Mouse (Mus musculus) midbrain, embryonic 15.5 days (tissue): Measurements from ENCODE around the gene Dcaf8. TPM values are rescaled to one million over a fixed set of nuclear protein-coding genes. Genes with fewer than 3 reads are reported as not detected.
A peak's percentile ranks its signal among the peaks of the same experiment; 100 is the strongest.

Source experiments
- ATAC-seq: fragments of 200-750 bp; cut with Nextera tagmentation; replicated peaks from 2 replicates; pipeline ENCODE4 v1.8.0; 2017; ENCODE audit warnings: moderate TSS enrichment
- H3K27ac ChIP-seq: fragments of 300-500 bp; sonication (generic); 2 replicates; pipeline ENCODE4 v1.5.1; 2015; ENCODE audit warnings: mild to moderate bottlenecking, inconsistent platforms
- H3K27me3 ChIP-seq: fragments of 300-500 bp; sonication (generic); replicated peaks from 2 replicates; pipeline ENCODE4 v1.6.1; 2015; ENCODE audit warnings: inconsistent platforms
- H3K36me3 ChIP-seq: fragments of 300-500 bp; sonication (generic); replicated peaks from 2 replicates; pipeline ENCODE4 v1.6.1; 2015; ENCODE audit warnings: inconsistent platforms
- H3K4me1 ChIP-seq: fragments of 300-500 bp; sonication (generic); 2 replicates; pipeline ENCODE4 v1.6.1; 2015; ENCODE audit warnings: inconsistent platforms
- H3K4me2 ChIP-seq: fragments of 300-500 bp; sonication (generic); 2 replicates; pipeline ENCODE4 v1.6.1; 2015; ENCODE audit warnings: inconsistent platforms, mild to moderate bottlenecking, moderate library complexity
- H3K4me3 ChIP-seq: fragments of 300-500 bp; sonication (generic); 2 replicates; pipeline ENCODE4 v1.5.1; 2015; ENCODE audit warnings: mild to moderate bottlenecking, inconsistent platforms
- H3K9ac ChIP-seq: fragments of 300-500 bp; sonication (generic); 2 replicates; pipeline ENCODE4 v1.6.1; 2015; ENCODE audit warnings: mild to moderate bottlenecking, inconsistent platforms
- H3K9me3 ChIP-seq: fragments of 300-500 bp; sonication (generic); 2 replicates; pipeline ENCODE4 v1.6.1; 2016; ENCODE audit warnings: inconsistent platforms
- WGBS: fragments of 180-500 bp; shearing (Covaris S2); methylation state at CpG from one replicate; pipeline ENCODE4 v1.1.7; 2015; ENCODE audit warnings: mixed read lengths; 5-methylcytosine and 5-hydroxymethylcytosine counted together
- polyA plus RNA-seq: library from polyadenylated mRNA; unstranded; fragments of >200 nt; fragmentation: Nextera tagmentation; extraction: Ambion mirVana; gene quantifications from 2 replicates; pipeline ENCODE4 v1.2.1, GENCODE M21; 2015

Gene Dcaf8
- polyA plus RNA-seq, 1 experiment from 2014 or later = 94.7 TPM

DNA sequence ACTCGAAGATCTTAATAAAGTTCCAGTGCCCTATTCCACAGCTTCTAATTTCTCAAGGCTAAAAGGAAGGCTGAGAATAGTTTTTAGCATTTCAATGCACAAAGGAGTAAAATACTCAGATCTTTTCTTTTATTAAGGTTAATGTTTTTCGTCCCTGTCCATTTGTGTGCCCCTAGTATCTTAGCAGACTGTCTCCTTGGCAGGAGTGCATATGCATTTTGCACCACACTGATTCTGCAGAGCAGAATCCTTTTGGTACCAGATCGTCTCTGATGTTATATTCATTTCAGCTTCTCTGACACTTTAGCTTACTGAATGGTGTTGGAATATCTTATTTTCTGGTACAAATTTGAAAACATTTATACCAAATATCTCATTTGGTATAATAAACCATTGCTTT is 33.9 kb downstream of the Dcaf8 start:
- no peak for ATAC-seq
- H3K4me1 ChIP-seq = no peaks in the 10 kb centered on the region
- no peaks in the 10 kb centered on the region for H3K9me3 ChIP-seq
- H3K4me2 ChIP-seq = no peak overlapping the region
- no peak overlapping the region for H3K4me3 ChIP-seq
- peaks cover 34% of the 10 kb centered on the region; the same call in 1 of the 2 replicates for H3K36me3 ChIP-seq
- WGBS = 94% methylated on average over 3 of the region's 3 CpGs
- H3K9ac ChIP-seq = no peak overlapping the region
- no peak overlapping the region for H3K27ac ChIP-seq
- H3K27me3 ChIP-seq = no peaks in the 10 kb centered on the region

DNA sequence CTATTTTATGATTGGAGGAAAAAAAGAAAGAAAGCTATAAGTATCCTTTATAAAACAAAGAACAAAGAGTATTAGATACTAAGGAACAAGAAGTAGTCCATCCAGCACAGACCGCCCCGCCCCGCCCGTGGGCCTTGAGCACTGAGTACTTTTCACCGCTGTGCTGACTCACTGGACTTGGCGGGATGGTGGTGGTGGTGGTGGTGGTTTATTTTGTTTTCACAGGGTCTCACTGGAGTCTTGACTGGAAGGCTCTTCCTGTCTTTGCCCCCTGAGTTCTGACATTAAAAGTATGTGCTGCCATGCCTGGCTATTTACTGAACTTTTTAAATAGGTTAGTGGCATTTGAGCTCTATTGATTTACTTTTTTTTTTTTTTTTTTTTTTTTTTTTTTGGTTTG is 35.2 kb downstream of the Dcaf8 start:
- Histone ChIP-seq H3K4me2 (no peak overlapping the region), H3K36me3 (peaks cover 35% of the 10 kb centered on the region; the same call in 1 of the 2 replicates), H3K9me3 (no peaks in the 10 kb centered on the region), H3K4me1 (no peaks in the 10 kb centered on the region), H3K27me3 (no peaks in the 10 kb centered on the region), H3K27ac (no peak overlapping the region), H3K4me3 (no peak overlapping the region), H3K9ac (no peak overlapping the region)
- ATAC-seq = no peak
- 97% methylated on average over 6 of the region's 6 CpGs for WGBS

DNA sequence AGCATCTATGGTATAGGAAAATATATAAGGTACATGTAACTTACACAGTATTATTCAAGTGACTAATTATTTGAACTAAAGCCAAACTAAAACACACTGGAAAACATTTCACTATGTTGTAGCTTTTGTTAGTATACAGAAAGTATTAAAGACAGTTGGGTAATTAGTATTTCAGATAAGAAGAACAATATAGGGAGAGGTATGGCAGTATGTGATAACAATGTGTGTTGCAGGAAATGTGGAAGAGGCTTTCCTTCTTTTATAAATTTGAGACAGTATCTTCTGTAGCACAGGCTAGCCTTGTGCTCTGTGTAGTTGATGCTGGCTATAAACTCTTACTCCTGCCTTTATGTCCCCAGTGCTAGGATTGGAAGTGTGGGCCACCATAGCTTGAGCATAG is 36.0 kb downstream of the Dcaf8 start:
- Histone ChIP-seq H3K4me1 (no peaks in the 10 kb centered on the region), H3K36me3 (peaks cover 31% of the 10 kb centered on the region; the same call in 1 of the 2 replicates), H3K9me3 (no peaks in the 10 kb centered on the region), H3K9ac (no peak overlapping the region), H3K27ac (no peak overlapping the region), H3K4me3 (no peak overlapping the region), H3K4me2 (no peak overlapping the region), H3K27me3 (no peaks in the 10 kb centered on the region)
- no peak for ATAC-seq

DNA sequence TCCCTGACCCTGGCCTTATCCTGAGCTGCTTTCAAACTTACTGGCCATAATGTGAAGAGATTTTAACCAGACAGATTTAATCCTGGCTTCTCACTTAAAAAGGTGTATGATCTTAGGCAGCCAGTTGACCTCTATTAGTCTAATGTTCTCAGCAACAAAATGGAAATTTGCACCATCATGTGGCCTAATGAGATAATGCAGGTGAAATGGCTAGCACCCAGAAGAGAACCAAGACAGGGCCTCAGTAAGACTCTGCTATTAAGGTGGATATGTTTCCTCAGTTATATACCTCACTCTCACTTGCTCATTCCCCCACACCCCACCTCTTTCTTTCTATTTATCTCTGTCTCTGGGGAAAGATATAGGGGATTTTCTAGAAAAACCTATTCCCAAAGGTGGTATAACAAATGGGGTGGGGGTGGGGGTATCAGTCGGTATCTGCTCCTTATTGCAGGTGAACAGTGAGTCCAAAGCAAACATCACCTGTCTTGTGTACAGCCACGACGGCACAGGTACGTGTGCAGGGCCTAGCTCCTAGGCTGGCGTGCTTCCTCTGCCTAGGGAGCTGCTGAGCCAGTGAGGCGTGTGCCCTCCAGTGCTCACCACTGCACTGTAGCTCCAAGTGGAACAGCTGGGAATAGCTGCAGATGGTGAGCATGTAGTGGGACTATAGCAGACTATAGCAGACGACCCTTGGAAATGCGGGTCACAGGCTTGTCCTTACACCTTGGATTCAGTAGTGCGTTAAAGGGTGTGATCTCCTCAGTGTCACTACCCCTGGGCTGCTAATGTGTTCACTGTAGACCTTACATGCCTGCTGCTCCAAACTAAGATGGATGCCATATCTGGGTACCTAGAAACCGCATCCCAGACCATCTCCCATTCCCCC is 38.8 kb downstream of the Dcaf8 start:
- peak; percentile 63 for ATAC-seq
- Histone ChIP-seq H3K27ac (no peak overlapping the region), H3K4me1 (no peaks in the 10 kb centered on the region), H3K9ac (no peak overlapping the region), H3K4me2 (no peak overlapping the region), H3K36me3 (peaks cover 19% of the 10 kb centered on the region; the same call in 1 of the 2 replicates), H3K9me3 (no peaks in the 10 kb centered on the region), H3K27me3 (no peaks in the 10 kb centered on the region), H3K4me3 (no peak overlapping the region)
- 93% methylated on average over 10 of the region's 10 CpGs for WGBS

DNA sequence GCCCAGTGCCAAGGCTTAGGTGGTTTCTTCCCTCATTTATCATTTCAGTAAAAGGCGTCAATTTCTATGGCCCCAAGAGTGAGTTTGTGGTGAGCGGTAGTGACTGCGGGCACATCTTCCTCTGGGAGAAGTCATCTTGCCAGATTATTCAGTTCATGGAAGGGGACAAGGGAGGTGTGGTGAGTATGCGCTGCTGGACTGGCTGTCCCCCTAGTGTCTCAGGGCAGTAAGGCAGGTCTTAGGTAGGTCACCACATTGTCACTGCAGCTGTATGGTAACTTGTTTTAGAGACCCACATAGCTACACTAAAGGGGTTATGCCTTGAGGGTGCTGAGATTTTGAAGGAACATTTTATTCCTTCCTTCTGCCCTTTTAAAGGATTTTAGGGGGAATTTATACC is 41.0 kb downstream of the Dcaf8 start:
- no peaks in the 10 kb centered on the region for H3K4me1 ChIP-seq
- H3K4me2 ChIP-seq = no peak overlapping the region
- H3K4me3 ChIP-seq = no peak overlapping the region
- peaks cover 15% of the 10 kb centered on the region; the same call in 1 of the 2 replicates for H3K36me3 ChIP-seq
- no peak overlapping the region for H3K27ac ChIP-seq
- no peak for ATAC-seq
- no peaks in the 10 kb centered on the region for H3K9me3 ChIP-seq
- H3K27me3 ChIP-seq = no peaks in the 10 kb centered on the region
- H3K9ac ChIP-seq = no peak overlapping the region
- 48% methylated on average over 4 of the region's 4 CpGs for WGBS

DNA sequence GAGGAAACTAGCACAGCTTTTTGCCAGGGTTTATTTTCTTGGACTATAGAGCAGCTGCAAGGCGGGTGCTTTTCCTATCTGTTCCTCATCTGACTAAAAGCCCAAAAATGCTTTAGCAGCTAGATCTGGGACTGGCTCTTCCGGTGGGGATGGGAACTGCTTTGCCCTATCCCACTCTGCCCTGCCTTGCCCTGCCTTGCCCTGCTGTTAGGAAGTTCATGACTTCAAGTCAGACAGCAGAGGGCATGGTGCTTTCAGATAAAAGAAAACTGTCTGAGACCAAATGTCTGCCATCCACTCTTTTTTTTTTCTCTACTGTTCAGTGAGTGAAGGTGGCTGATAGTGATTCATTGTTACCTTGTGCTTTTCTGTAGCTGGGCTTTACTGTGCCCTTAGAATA is 43.7 kb downstream of the Dcaf8 start:
- no peak overlapping the region for H3K27ac ChIP-seq
- H3K9me3 ChIP-seq = no peaks in the 10 kb centered on the region
- no peaks in the 10 kb centered on the region for H3K27me3 ChIP-seq
- H3K4me3 ChIP-seq = no peak overlapping the region
- no peak overlapping the region for H3K9ac ChIP-seq
- ATAC-seq = no peak
- H3K36me3 ChIP-seq = peaks cover 27% of the 10 kb centered on the region; the same call in 1 of the 2 replicates
- 92% methylated on average over 2 of the region's 2 CpGs for WGBS
- H3K4me1 ChIP-seq = 0 out of 2 replicates have a peak, but pooled peaks cover 4% of the 10 kb centered on the region
- no peak overlapping the region for H3K4me2 ChIP-seq

DNA sequence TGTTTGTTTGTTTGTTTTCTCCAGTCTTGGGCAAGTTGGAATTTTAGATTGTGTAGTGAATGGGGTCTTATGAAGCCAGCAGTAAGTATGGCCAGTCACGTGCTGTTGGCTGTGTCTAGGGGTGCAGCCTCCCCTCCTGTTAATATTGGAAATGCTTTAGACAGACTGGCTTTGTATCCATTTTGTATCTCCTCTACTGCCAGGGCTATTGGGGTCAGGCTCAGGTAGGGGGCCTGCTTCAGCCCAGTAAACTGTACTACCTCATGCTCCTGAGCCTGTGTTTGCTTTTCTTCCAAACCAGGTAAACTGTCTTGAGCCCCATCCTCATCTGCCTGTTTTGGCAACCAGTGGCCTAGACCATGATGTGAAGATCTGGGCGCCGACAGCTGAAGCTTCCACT is 44.3 kb downstream of the Dcaf8 start:
- H3K4me2 ChIP-seq = no peak overlapping the region
- H3K36me3 ChIP-seq = peaks cover 25% of the 10 kb centered on the region; the same call in 1 of the 2 replicates
- no peak overlapping the region for H3K9ac ChIP-seq
- H3K4me3 ChIP-seq = no peak overlapping the region
- WGBS = 95% methylated on average over 3 of the region's 3 CpGs
- no peak overlapping the region for H3K27ac ChIP-seq
- no peaks in the 10 kb centered on the region for H3K27me3 ChIP-seq
- no peak for ATAC-seq
- H3K4me1 ChIP-seq = 0 out of 2 replicates have a peak, but pooled peaks cover 4% of the 10 kb centered on the region
- no peaks in the 10 kb centered on the region for H3K9me3 ChIP-seq

DNA sequence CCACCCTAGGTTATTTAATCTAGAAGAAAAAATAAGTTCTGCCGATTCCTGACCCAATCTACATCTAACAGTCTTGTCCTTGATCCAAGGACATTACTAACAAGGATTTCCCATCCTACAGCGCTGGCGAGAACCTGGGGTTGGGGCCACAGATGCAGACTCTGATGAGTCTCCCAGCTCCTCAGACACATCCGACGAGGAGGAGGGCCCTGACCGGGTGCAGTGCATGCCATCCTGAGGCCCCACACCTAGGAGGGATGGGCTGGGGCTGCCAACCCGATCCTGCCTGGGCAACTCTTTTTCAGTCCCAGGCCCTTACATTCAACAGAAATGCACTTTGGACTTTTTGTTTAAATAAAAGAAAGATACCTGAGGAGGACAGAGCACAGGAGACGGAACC is 46.6 kb downstream of the Dcaf8 start:
- ATAC-seq = no peak
- 77% methylated on average over 8 of the region's 8 CpGs for WGBS
- H3K27me3 ChIP-seq = no peaks in the 10 kb centered on the region
- H3K36me3 ChIP-seq = peaks cover 39% of the 10 kb centered on the region; the same call in 1 of the 2 replicates
- H3K9ac ChIP-seq = no peak overlapping the region
- H3K9me3 ChIP-seq = no peaks in the 10 kb centered on the region
- H3K4me1 ChIP-seq = peaks cover 5% of the 10 kb centered on the region; the same call in 1 of the 2 replicates
- no peak overlapping the region for H3K4me3 ChIP-seq
- H3K4me2 ChIP-seq = no peak overlapping the region
- H3K27ac ChIP-seq = no peak overlapping the region

DNA sequence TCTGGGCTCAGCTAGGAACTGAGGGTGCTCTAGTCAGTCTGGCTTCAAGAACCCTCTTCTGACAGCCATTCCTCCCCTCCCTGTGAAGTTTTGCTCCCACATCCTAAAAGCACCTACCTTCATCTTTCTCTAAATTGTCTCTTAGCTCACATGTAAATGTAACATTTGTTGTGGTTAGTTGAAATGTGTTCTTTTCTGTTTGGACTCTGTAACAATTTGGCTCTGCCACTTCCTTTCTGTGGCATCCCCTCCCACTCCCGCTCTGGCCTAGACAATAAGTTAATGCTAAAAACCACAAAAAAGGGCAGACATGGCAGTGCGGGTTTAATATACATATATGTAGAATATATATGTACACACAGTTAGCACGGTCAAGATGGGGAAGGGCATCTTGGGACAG is 49.3 kb downstream of the Dcaf8 start:
- Histone ChIP-seq H3K36me3 (peaks cover 38% of the 10 kb centered on the region; the same call in 1 of the 2 replicates), H3K27ac (no peak overlapping the region; the same call in 1 of the 2 replicates), H3K27me3 (no peaks in the 10 kb centered on the region), H3K4me1 (peaks cover 32% of the 10 kb centered on the region), H3K9me3 (no peaks in the 10 kb centered on the region), H3K4me2 (no peak overlapping the region), H3K9ac (no peak overlapping the region), H3K4me3 (no peak overlapping the region)
- no peak for ATAC-seq
- WGBS = 87% methylated on average over 3 of the region's 3 CpGs

DNA sequence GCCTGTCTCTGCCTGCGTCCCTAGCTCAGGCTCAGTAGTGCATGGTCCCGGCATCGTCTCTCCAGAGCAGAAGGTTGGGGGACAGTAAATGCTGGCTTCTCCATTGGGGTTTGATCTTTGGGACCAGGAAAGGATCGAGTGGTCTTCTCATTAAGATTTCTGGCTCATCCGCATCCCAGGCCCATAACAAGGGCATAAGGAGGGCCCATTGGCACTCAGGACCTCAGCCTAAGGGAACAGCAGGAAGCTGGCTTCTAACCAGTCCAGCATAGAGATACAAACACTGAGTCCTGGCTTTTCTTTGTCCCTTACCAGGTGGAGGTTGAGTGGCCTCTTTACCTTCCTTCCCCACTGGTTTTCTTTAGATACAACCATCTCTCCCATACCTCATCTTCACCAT is 50.0 kb downstream of the Dcaf8 start:
- H3K27me3 ChIP-seq = no peaks in the 10 kb centered on the region
- peaks cover 39% of the 10 kb centered on the region for H3K4me1 ChIP-seq
- no peak for ATAC-seq
- peaks cover 35% of the 10 kb centered on the region; the same call in 1 of the 2 replicates for H3K36me3 ChIP-seq
- WGBS = 80% methylated on average over 5 of the region's 5 CpGs
- H3K9me3 ChIP-seq = no peaks in the 10 kb centered on the region
- H3K4me3 ChIP-seq = no peak overlapping the region
- H3K27ac ChIP-seq = no peak overlapping the region
- H3K4me2 ChIP-seq = no peak overlapping the region
- H3K9ac ChIP-seq = no peak overlapping the region

DNA sequence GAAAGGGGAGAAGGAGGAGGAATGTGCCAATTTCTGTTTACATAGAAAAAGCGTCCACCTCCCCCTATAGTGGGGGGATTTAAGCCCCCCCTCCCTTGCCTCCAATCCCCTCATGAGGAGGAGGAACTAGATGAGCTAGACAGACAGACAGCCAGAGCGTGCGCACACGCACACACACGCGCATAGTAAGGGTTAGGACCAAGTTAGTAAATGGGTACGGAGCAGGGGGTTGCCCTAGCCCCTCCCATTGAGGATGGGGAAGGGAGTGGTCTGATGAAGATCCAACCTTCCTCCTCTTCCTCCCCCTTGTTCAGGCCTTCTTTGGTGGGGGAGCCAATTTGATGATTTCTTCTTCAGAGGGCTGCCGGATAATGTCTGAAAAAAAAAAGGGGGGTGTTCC is 50.4 kb downstream of the Dcaf8 start:
- Histone ChIP-seq H3K4me1 (peaks cover 44% of the 10 kb centered on the region), H3K9me3 (no peaks in the 10 kb centered on the region), H3K27ac (no peak overlapping the region), H3K27me3 (no peaks in the 10 kb centered on the region), H3K9ac (no peak overlapping the region), H3K36me3 (peaks cover 35% of the 10 kb centered on the region; the same call in 1 of the 2 replicates), H3K4me2 (no peak overlapping the region), H3K4me3 (no peak overlapping the region)
- WGBS = 85% methylated on average over 8 of the region's 8 CpGs
- no peak for ATAC-seq

DNA sequence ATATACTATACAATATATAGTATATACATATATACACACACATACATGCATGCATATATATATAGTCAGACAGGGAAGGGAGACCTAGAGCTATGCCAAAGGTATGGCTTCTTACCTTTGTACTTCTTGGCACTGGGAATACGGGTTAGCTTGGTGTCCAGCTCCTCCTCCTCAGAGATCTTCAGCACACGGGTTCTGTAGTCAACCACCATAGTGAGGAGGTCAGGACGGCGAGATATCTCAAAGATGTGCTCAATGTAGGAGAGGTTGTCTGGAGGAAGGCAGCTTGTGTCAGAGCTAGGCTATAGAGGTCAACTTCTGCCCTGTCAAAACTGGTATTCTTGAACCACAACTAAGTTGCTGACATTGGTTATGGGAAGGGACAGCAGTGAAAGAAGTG is 51.1 kb downstream of the Dcaf8 start:
- H3K9ac ChIP-seq = no peak overlapping the region
- no peaks in the 10 kb centered on the region for H3K27me3 ChIP-seq
- H3K36me3 ChIP-seq = peaks cover 35% of the 10 kb centered on the region; the same call in 1 of the 2 replicates
- no peak overlapping the region for H3K4me3 ChIP-seq
- 82% methylated on average over 4 of the region's 4 CpGs for WGBS
- no peak overlapping the region for H3K4me2 ChIP-seq
- H3K27ac ChIP-seq = no peak overlapping the region
- peaks cover 50% of the 10 kb centered on the region for H3K4me1 ChIP-seq
- no peak for ATAC-seq
- no peaks in the 10 kb centered on the region for H3K9me3 ChIP-seq

DNA sequence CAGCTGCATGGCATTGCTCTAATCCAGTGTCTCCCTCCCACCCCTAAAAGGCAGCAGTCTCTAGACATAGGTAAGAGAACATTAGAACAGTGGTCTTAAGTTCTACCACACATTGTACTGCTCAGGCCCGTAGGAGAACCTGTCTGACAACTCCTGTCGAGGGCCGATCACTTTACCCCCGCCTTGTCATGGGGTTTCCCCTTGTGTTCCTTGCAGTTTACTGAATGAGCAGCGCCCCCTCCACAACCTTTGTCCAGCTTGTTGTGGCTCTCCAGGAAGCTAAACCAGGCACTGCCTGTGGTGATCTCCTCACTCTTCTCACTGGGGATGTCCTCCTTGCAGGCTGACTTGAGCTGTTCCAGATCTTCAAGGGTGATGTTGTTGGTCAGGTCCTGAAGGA is 52.3 kb downstream of the Dcaf8 start:
- 72% methylated on average over 5 of the region's 5 CpGs for WGBS
- Histone ChIP-seq H3K4me3 (no peak overlapping the region), H3K4me2 (peak overlapping the region; percentile 83), H3K27me3 (no peaks in the 10 kb centered on the region), H3K4me1 (peaks cover 62% of the 10 kb centered on the region), H3K27ac (peak overlapping the region; percentile 96), H3K9ac (peak overlapping the region; percentile 4; the same call in 1 of the 2 replicates), H3K9me3 (no peaks in the 10 kb centered on the region), H3K36me3 (peaks cover 35% of the 10 kb centered on the region; the same call in 1 of the 2 replicates)
- no peak for ATAC-seq
